Mouse (Mus musculus) megakaryocyte, embryonic 14.5 days (primary cell): ENCODE results near the gene Gm16867.
"Not testable (repeated sequence)": the region's sequence is repeated elsewhere in the genome, so short reads cannot be mapped to it uniquely, and the experiment has no call there.

Source experiments
- FLI1 ChIP-seq: IDR thresholded peaks from 2 replicates; pipeline ENCODE4 v1.6.1; 2012; ENCODE audit warnings: low read length, inconsistent platforms, mixed read lengths
- GATA1 ChIP-seq: IDR thresholded peaks from 3 replicates; pipeline ENCODE4 v1.6.1; 2012; ENCODE audit warnings: mixed read lengths, low read length, inconsistent platforms, borderline replicate concordance

GRCm38 (mm10) chr14:69542695-69543094 lies 39.5 kb upstream of the Gm16867 start:
- not testable (repeated sequence) for TF ChIP-seq GATA1, FLI1
